Mouse (Mus musculus): Measurements from ENCODE around the gene S100a10. TPM values are rescaled to one million over a fixed set of nuclear protein-coding genes. Genes with fewer than 3 reads are reported as not detected.
A peak's percentile ranks its signal among the peaks of the same experiment; 100 is the strongest.

Gene S100a10
- total RNA-seq (2015; ENCODE audit: low replicate concordance) (69.6 and 73.6 TPM in 2 replicates), total RNA-seq (2017; ENCODE audit: low replicate concordance) (56.1 and 64.1 TPM in 2 replicates)

GRCm38 (mm10) chr3:93554981-93555877, at the start of gene S100a10:
S100a10 (plus strand) TSS chr3:93555080.
- ATAC-seq (replicated peaks; ENCODE audit: low FRiP score, poor library complexity, severe bottlenecking), result peak; percentile 55

GRCm38 (mm10) chr3:93505960-93506863, 48.7 kb upstream of the S100a10 start:
- no peak for ATAC-seq (replicated peaks; ENCODE audit: low FRiP score, poor library complexity, severe bottlenecking)

- no peak for ATAC-seq (replicated peaks; ENCODE audit: low FRiP score, poor library complexity, severe bottlenecking)
Measured at GRCm38 (mm10) chr3:93506881-93507325, 48.0 kb upstream of the S100a10 start.

GRCm38 (mm10) chr3:93509301-93509700, 45.6 kb upstream of the S100a10 start:
- no peak for ATAC-seq (replicated peaks; ENCODE audit: low FRiP score, poor library complexity, severe bottlenecking)

- no peak for ATAC-seq (replicated peaks; ENCODE audit: low FRiP score, poor library complexity, severe bottlenecking)
Measured at GRCm38 (mm10) chr3:93511036-93511435, 43.8 kb upstream of the S100a10 start.

GRCm38 (mm10) chr3:93511801-93512200, 43.1 kb upstream of the S100a10 start:
- ATAC-seq (replicated peaks; ENCODE audit: low FRiP score, poor library complexity, severe bottlenecking), result no peak

DNA sequence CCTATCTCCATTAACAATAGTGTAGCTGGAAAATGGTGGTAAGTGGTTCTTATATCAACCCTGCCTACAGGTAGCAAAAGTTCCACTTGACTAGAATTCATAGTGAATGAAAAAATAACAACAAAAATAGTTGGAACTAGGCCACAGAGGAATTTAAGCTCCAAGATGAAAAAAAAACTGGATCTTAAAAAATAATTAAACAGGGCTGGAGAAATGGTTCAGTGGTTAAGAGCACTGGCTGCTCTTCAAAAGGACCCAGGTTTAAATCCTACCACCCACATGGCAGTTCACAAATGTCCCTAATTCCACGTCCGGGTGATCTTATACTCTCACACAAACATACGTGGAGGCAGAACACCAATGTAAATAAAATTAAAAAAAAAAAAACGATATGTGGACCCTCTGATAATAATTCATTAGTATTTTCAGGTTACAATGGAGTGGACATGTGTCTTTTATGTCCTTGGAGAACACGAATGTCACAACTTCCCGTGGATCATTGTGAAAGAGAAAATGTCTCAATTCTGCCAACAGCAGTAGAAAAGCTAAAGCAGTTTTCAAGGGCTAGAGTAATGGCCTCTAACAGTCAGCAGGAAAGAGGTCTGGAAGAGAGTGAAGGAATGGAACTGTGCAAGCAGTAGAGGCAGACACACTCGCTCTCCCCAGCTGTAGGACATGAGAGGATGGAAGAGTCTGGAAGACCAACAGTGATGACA, 42.3 kb upstream of the S100a10 start:
- no peak for ATAC-seq (replicated peaks; ENCODE audit: low FRiP score, poor library complexity, severe bottlenecking)

GRCm38 (mm10) chr3:93514628-93515027, 40.3 kb upstream of the S100a10 start:
- no peak for ATAC-seq (replicated peaks; ENCODE audit: low FRiP score, poor library complexity, severe bottlenecking)

GRCm38 (mm10) chr3:93517343-93517742, 37.5 kb upstream of the S100a10 start:
- no peak for ATAC-seq (replicated peaks; ENCODE audit: low FRiP score, poor library complexity, severe bottlenecking)

GRCm38 (mm10) chr3:93519856-93520329, 35.0 kb upstream of the S100a10 start:
- ATAC-seq (replicated peaks; ENCODE audit: low FRiP score, poor library complexity, severe bottlenecking), result no peak

GRCm38 (mm10) chr3:93520330-93521193, 34.3 kb upstream of the S100a10 start, which contains the start of gene S100a11:
S100a11 (plus strand) TSS chr3:93520488.
- ATAC-seq (replicated peaks; ENCODE audit: low FRiP score, poor library complexity, severe bottlenecking), result no peak

DNA sequence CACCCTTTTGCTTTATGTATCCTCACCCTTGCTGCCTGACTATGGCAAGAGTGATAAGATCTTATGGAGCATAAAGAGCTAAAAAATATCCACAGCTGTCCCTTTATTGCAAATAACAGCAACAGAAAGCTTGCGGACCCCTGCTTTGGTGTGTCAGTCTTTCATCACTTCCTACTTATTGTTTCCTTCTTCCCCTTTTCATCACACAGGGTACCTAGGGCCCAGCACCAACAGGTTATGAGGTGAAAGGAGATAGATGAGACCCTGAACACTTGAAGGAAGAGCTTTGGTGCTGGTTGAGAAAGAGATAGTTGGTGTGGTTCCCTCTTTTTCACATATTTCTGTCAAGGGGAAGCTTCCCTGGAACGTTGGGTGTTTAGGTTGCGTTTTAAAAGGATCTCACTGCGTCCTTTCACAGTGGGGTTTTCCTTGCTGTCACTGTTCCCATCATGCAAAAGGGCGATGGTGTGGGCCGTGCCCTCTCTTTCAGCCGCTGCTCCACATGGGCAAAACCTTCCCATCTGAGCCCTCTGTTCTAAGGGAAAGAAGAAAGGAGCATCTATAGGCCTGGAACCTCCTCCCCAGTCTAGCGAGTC, 33.3 kb upstream of the S100a10 start:
- ATAC-seq (replicated peaks; ENCODE audit: low FRiP score, poor library complexity, severe bottlenecking), result no peak

GRCm38 (mm10) chr3:93522611-93523010, 32.3 kb upstream of the S100a10 start:
- ATAC-seq (replicated peaks; ENCODE audit: low FRiP score, poor library complexity, severe bottlenecking), result peak; percentile 57; the same call in 1 of the 2 replicates

GRCm38 (mm10) chr3:93527300-93527699, 27.6 kb upstream of the S100a10 start:
- ATAC-seq (replicated peaks; ENCODE audit: low FRiP score, poor library complexity, severe bottlenecking), result no peak

GRCm38 (mm10) chr3:93528807-93529206, 26.1 kb upstream of the S100a10 start:
- ATAC-seq (replicated peaks; ENCODE audit: low FRiP score, poor library complexity, severe bottlenecking), result no peak

DNA sequence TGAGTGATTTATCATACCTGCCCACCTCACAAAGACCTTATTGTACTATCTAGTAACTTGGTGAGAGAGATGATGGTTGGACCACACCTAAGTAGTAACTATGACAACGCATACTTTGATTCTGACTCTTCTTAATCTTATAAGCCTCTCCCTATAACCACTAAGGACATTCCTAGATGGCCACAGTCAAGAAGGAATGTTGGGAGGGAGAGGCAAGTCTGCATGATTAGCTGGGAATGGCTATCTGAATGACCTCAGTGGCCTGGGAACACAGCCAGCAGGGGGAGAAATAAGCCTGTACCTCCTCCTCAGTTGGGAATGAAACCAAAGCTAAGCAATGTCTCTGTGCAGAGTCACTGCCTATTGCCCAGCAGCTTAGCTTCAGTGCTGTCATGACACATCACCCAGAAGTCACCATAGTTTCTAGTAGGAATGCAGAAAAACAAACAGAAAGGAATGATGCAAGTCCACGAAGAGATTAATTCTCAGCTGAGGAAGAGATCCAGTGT, 17.8 kb upstream of the S100a10 start:
- no peak for ATAC-seq (replicated peaks; ENCODE audit: low FRiP score, poor library complexity, severe bottlenecking)

DNA sequence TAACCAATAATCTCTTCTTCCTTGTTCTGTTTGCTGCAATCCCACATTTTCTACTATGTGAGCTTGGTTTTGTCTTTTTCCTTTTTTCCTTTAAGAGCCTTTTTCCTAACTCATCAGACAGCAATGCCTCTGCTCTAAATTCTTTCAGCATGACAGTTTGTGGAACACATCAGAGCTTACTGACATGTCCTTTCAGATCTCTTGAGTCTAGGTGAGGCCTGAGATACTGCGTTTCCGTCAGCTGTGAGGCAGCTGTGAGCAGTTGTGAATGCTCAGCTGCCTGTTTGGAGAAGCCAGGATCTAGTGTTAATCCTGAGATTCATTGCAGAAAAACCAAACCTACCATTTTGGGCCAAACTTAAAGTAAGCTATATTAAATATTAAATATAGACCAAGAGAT, 16.4 kb upstream of the S100a10 start:
- ATAC-seq (replicated peaks; ENCODE audit: low FRiP score, poor library complexity, severe bottlenecking), result no peak

GRCm38 (mm10) chr3:93541501-93541900, 13.4 kb upstream of the S100a10 start:
- ATAC-seq (replicated peaks; ENCODE audit: low FRiP score, poor library complexity, severe bottlenecking), result no peak

Measured in erythroblast, adult 5-6 weeks (primary cell).